Mouse (Mus musculus): ENCODE measurements around the gene 4933415A04Rik.

DNA sequence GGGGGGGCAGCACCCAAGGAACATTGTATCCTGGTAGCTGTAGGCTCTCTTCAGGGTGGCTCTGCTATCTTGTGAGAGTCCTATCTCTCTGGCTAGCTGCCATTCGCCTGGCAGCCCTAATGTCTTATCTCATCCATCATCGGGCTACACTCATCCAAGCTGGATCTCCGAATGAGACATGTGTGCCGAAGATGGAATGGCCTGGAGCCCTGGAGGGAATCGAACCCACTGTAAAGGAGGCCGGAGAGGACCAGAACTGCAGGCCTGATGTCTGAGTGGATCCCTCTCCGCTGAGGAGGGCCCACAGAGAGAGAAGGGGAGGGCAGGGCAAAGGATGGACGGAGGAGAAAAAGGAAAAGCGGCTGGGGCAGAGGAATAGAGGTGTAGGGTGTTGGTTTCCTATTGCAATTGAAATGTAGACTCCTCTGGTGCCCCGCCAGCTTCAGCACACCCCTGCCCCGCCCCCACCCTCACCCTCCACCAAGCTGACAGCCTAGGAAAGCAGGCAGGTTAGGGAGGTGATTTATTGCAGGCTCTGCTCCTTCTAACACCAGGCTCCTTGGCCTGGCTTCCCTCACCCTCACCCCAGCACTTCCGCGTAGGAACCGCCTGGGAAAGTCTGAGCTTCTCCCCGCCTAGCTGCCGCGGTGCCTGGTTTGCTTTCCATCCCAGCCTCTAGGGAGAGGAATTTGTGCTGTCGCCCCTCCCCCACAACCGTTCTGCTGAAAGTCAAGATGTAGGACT, 47.0 kb downstream of the 4933415A04Rik start:
- no peak for TF ChIP-seq CTCF (IDR thresholded peaks at IDR 0.05; ENCODE audit: insufficient read depth, low read length)
- TF ChIP-seq POLR2A (IDR thresholded peaks at IDR 0.05; ENCODE audit: borderline replicate concordance, extremely low read depth, low read depth, low read length): no peak
